Mouse (Mus musculus): ENCODE measurements around the gene Nrxn2.

Gene Nrxn2

GRCm38 (mm10) chr19:6544712-6545111 is 126.2 kb downstream of the Nrxn2 start:
- DNase-seq = no peak

- DNase-seq = no peak
Measured at GRCm38 (mm10) chr19:6545481-6545880, 127.0 kb downstream of the Nrxn2 start.

- DNase-seq = peak; percentile 90 to 95
Measured at GRCm38 (mm10) chr19:6546096-6546495, 127.6 kb downstream of the Nrxn2 start.

- DNase-seq = peak in 1 of 2 experiments; percentile 54
Measured at GRCm38 (mm10) chr19:6547801-6548200, 129.3 kb downstream of the Nrxn2 start.

GRCm38 (mm10) chr19:6548431-6549410 is 130.2 kb downstream of the Nrxn2 start:
- peak; percentile 85 to 94 for DNase-seq

- peak in 1 of 2 experiments; percentile 25 for DNase-seq
Measured at GRCm38 (mm10) chr19:6549566-6549965, 131.0 kb downstream of the Nrxn2 start.

- DNase-seq = peak in 1 of 2 experiments; percentile 33
Measured at GRCm38 (mm10) chr19:6551215-6551614, 132.7 kb downstream of the Nrxn2 start.

GRCm38 (mm10) chr19:6552302-6553028 is 133.9 kb downstream of the Nrxn2 start:
- peak; percentile 86 to 91 for DNase-seq

- DNase-seq = no peak
Measured at GRCm38 (mm10) chr19:6553174-6553573, 134.6 kb downstream of the Nrxn2 start.

GRCm38 (mm10) chr19:6553819-6554582 is 135.5 kb downstream of the Nrxn2 start:
- peak; percentile 53 to 73 for DNase-seq

- peak in 1 of 2 experiments; percentile 48 for DNase-seq
Measured at GRCm38 (mm10) chr19:6559576-6559975, 141.0 kb downstream of the Nrxn2 start.

GRCm38 (mm10) chr19:6560246-6560815 is 141.8 kb downstream of the Nrxn2 start:
- peak in 1 of 2 experiments; percentile 30 for DNase-seq

GRCm38 (mm10) chr19:6565136-6565535 is 146.6 kb downstream of the Nrxn2 start:
- peak in 1 of 2 experiments; percentile 19 for DNase-seq

GRCm38 (mm10) chr19:6566450-6566849 is 147.9 kb downstream of the Nrxn2 start:
- no peak for DNase-seq

- peak in 1 of 2 experiments; percentile 25 for DNase-seq
Measured at GRCm38 (mm10) chr19:6569021-6569420, 150.5 kb downstream of the Nrxn2 start.

- peak in 1 of 2 experiments; percentile 19 for DNase-seq
Measured at GRCm38 (mm10) chr19:6569561-6569960, 151.0 kb downstream of the Nrxn2 start.

- peak in 1 of 2 experiments; percentile 32 for DNase-seq
Measured at GRCm38 (mm10) chr19:6571476-6571875, 152.9 kb downstream of the Nrxn2 start.

- DNase-seq = peak; percentile 60 to 81
Measured at GRCm38 (mm10) chr19:6572001-6572400, 153.5 kb downstream of the Nrxn2 start.
